Mouse (Mus musculus): ENCODE data around the gene Unc13b. TPM values are rescaled to one million over a fixed set of nuclear protein-coding genes. Genes with fewer than 3 reads are reported as not detected.

Unc13b gene
- polyA plus RNA-seq, 1 experiment from 2014 or later: 9.1 TPM

DNA sequence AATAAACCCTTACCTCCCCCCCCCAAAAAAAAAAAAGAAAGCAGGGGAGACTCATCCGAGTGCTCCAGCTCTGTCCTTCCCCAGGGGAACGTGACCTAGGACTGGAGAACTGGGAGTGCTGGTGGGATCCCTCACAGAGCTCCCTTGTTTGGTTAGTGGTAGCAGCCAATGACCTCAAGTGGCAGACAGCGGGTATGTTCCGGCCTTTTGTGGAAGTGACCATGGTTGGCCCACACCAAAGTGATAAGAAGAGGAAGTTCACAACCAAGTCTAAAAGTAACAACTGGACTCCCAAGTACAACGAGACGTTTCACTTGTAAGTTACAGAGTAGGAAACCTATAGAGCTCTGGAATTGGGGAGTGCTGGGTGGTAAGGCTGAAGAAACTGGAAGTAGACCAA lies 204.1 kb downstream of the Unc13b start:
- Histone ChIP-seq H3K4me2 (ENCODE audit: low read depth, low read length) (no peak overlapping the region), H3K9me3 (replicated peaks; ENCODE audit: control insufficient read depth, low read length) (no peaks in the 10 kb centered on the region), H3K9ac (ENCODE audit: low read length) (no peak overlapping the region), H3K27me3 (ENCODE audit: control insufficient read depth, insufficient read depth, low read length) (no peaks in the 10 kb centered on the region), H3K4me3 (ENCODE audit: low read length) (no peak overlapping the region), H3K27ac (ENCODE audit: low read length) (no peak overlapping the region), H3K4me1 (ENCODE audit: control insufficient read depth, insufficient read depth, low read length) (peaks cover 24% of the 10 kb centered on the region), H3K36me3 (ENCODE audit: control insufficient read depth, insufficient read depth) (no peaks in the 10 kb centered on the region)
- no peak for ATAC-seq (replicated peaks; ENCODE audit: extremely low read depth, insufficient read depth, low FRiP score)
- 84% methylated on average over 6 of the region's 6 CpGs for WGBS

- 51% methylated on average over 2 of the region's 2 CpGs for WGBS
- H3K36me3 ChIP-seq (ENCODE audit: control insufficient read depth, insufficient read depth): no peaks in the 10 kb centered on the region
- H3K27ac ChIP-seq (ENCODE audit: low read length): no peak overlapping the region
- no peak overlapping the region for H3K9ac ChIP-seq (ENCODE audit: low read length)
- peaks cover 6% of the 10 kb centered on the region; the same call in 1 of the 2 replicates for H3K4me1 ChIP-seq (ENCODE audit: control insufficient read depth, insufficient read depth, low read length)
- ATAC-seq (replicated peaks; ENCODE audit: extremely low read depth, insufficient read depth, low FRiP score): no peak
- H3K27me3 ChIP-seq (ENCODE audit: control insufficient read depth, insufficient read depth, low read length): no peaks in the 10 kb centered on the region
- H3K4me2 ChIP-seq (ENCODE audit: low read depth, low read length): no peak overlapping the region
- H3K4me3 ChIP-seq (ENCODE audit: low read length): no peak overlapping the region
- no peaks in the 10 kb centered on the region for H3K9me3 ChIP-seq (replicated peaks; ENCODE audit: control insufficient read depth, low read length)
Observed at GRCm38 (mm10) chr4:43266146-43266545, 207.4 kb downstream of the Unc13b start.

GRCm38 (mm10) chr4:43266623-43267322 lies 208.0 kb downstream of the Unc13b start, which contains the start of gene Atp8b5:
TSS of gene Atp8b5 (plus strand) at chr4:43267159.
- peak within 1 kb of the TSS; percentile 68 for H3K9ac ChIP-seq (ENCODE audit: low read length)
- peak within 1 kb of the TSS; percentile 52 for H3K4me3 ChIP-seq (ENCODE audit: low read length)
- no peaks in the 10 kb centered on the region for H3K27me3 ChIP-seq (ENCODE audit: control insufficient read depth, insufficient read depth, low read length)
- no peaks in the 10 kb centered on the region for H3K9me3 ChIP-seq (replicated peaks; ENCODE audit: control insufficient read depth, low read length)
- peak within 1 kb of the TSS; percentile 88 for H3K4me2 ChIP-seq (ENCODE audit: low read depth, low read length)
- WGBS: 2% methylated on average over 19 of the region's 19 CpGs
- H3K4me1 ChIP-seq (ENCODE audit: control insufficient read depth, insufficient read depth, low read length): peaks cover 6% of the 10 kb centered on the region; the same call in 1 of the 2 replicates
- no peaks in the 10 kb centered on the region for H3K36me3 ChIP-seq (ENCODE audit: control insufficient read depth, insufficient read depth)
- no peak within 1 kb of the TSS for H3K27ac ChIP-seq (ENCODE audit: low read length)
- ATAC-seq (replicated peaks; ENCODE audit: extremely low read depth, insufficient read depth, low FRiP score): peak; percentile 83

GRCm38 (mm10) chr4:43267323-43267658 lies 208.5 kb downstream of the Unc13b start:
- Histone ChIP-seq H3K4me3 (ENCODE audit: low read length) (peak overlapping the region; percentile 52), H3K9ac (ENCODE audit: low read length) (no peak overlapping the region; the same call in none of the 2 replicates), H3K4me1 (ENCODE audit: control insufficient read depth, insufficient read depth, low read length) (peaks cover 6% of the 10 kb centered on the region; the same call in 1 of the 2 replicates), H3K27me3 (ENCODE audit: control insufficient read depth, insufficient read depth, low read length) (no peaks in the 10 kb centered on the region), H3K4me2 (ENCODE audit: low read depth, low read length) (peak overlapping the region; percentile 88), H3K27ac (ENCODE audit: low read length) (no peak overlapping the region), H3K36me3 (ENCODE audit: control insufficient read depth, insufficient read depth) (no peaks in the 10 kb centered on the region), H3K9me3 (replicated peaks; ENCODE audit: control insufficient read depth, low read length) (no peaks in the 10 kb centered on the region)
- ATAC-seq (replicated peaks; ENCODE audit: extremely low read depth, insufficient read depth, low FRiP score): no peak
- 21% methylated on average over 2 of the region's 2 CpGs for WGBS

GRCm38 (mm10) chr4:43285476-43285875 lies 226.7 kb downstream of the Unc13b start:
- no peak overlapping the region for H3K9ac ChIP-seq (ENCODE audit: low read length)
- no peak overlapping the region for H3K27ac ChIP-seq (ENCODE audit: low read length)
- H3K27me3 ChIP-seq (ENCODE audit: control insufficient read depth, insufficient read depth, low read length): no peaks in the 10 kb centered on the region
- 87% methylated on average over 5 of the region's 5 CpGs for WGBS
- H3K4me2 ChIP-seq (ENCODE audit: low read depth, low read length): no peak overlapping the region
- H3K36me3 ChIP-seq (ENCODE audit: control insufficient read depth, insufficient read depth): no peaks in the 10 kb centered on the region
- H3K4me3 ChIP-seq (ENCODE audit: low read length): no peak overlapping the region
- no peak for ATAC-seq (replicated peaks; ENCODE audit: extremely low read depth, insufficient read depth, low FRiP score)
- no peaks in the 10 kb centered on the region for H3K9me3 ChIP-seq (replicated peaks; ENCODE audit: control insufficient read depth, low read length)
- no peaks in the 10 kb centered on the region for H3K4me1 ChIP-seq (ENCODE audit: control insufficient read depth, insufficient read depth, low read length)

- Histone ChIP-seq H3K9me3 (replicated peaks; ENCODE audit: control insufficient read depth, low read length) (no peaks in the 10 kb centered on the region), H3K36me3 (ENCODE audit: control insufficient read depth, insufficient read depth) (no peaks in the 10 kb centered on the region), H3K4me3 (ENCODE audit: low read length) (no peak overlapping the region), H3K27me3 (ENCODE audit: control insufficient read depth, insufficient read depth, low read length) (no peaks in the 10 kb centered on the region), H3K27ac (ENCODE audit: low read length) (no peak overlapping the region), H3K4me1 (ENCODE audit: control insufficient read depth, insufficient read depth, low read length) (no peaks in the 10 kb centered on the region), H3K9ac (ENCODE audit: low read length) (no peak overlapping the region), H3K4me2 (ENCODE audit: low read depth, low read length) (no peak overlapping the region)
- ATAC-seq (replicated peaks; ENCODE audit: extremely low read depth, insufficient read depth, low FRiP score): no peak
- WGBS: 50% methylated on average over 3 of the region's 3 CpGs
Observed at GRCm38 (mm10) chr4:43287305-43287704, 228.6 kb downstream of the Unc13b start.

DNA sequence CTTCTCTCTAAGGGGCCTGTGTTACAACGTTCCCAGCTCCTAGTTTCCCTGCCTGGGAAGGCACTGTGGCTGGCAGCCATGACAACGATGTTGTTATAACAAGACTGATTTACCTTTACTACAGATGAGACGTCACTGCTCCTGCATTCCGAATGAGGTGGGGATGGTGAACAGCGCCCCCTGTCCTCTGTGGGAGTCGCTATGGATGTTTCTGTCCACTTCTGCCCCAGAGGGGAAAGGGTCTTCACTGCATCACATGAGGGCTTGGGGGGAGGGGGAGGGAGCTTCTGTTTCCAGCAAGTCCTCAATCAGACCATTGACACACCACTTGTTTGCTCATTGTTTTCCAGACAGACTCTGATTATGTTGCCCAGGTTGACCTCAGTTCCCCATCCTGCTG lies 235.2 kb downstream of the Unc13b start:
- Histone ChIP-seq H3K36me3 (ENCODE audit: control insufficient read depth, insufficient read depth) (no peaks in the 10 kb centered on the region), H3K4me3 (ENCODE audit: low read length) (no peak overlapping the region), H3K9ac (ENCODE audit: low read length) (no peak overlapping the region), H3K4me1 (ENCODE audit: control insufficient read depth, insufficient read depth, low read length) (no peaks in the 10 kb centered on the region), H3K27ac (ENCODE audit: low read length) (no peak overlapping the region), H3K9me3 (replicated peaks; ENCODE audit: control insufficient read depth, low read length) (no peaks in the 10 kb centered on the region), H3K4me2 (ENCODE audit: low read depth, low read length) (no peak overlapping the region), H3K27me3 (ENCODE audit: control insufficient read depth, insufficient read depth, low read length) (no peaks in the 10 kb centered on the region)
- 31% methylated on average over 6 of the region's 6 CpGs for WGBS
- ATAC-seq (replicated peaks; ENCODE audit: extremely low read depth, insufficient read depth, low FRiP score): no peak

DNA sequence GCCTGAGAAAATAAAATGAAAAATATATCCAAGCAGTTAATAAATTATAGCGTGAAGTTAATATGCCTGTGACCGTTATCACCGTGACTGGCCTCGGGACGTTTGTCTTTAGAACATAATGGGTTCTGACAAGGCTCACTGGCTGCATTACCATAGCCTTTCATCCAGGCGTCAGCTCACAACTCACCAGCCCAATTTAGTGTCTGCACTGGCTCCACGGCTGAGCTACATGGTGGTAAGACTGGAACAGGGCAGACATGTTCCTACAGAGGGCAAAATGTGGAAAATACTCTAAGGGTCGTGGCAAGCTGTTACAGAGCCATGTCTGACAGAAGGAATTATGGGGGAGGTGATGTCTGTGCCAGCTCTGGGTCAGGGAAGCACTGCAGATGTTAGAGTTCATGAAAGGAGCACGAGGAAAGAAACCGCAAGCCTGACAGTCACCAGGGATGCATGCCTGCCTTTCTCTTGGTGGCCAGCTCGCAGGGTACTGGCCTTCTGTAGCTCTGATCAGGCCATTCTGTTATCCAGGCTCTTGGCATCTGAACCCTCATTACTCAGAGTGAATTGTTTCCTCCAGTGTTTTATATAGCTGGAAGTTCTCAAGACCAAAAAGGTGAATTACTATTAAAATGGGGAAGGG lies 251.1 kb downstream of the Unc13b start:
- no peak overlapping the region for H3K4me2 ChIP-seq (ENCODE audit: low read depth, low read length)
- no peaks in the 10 kb centered on the region for H3K4me1 ChIP-seq (ENCODE audit: control insufficient read depth, insufficient read depth, low read length)
- no peak overlapping the region for H3K9ac ChIP-seq (ENCODE audit: low read length)
- H3K4me3 ChIP-seq (ENCODE audit: low read length): no peak overlapping the region
- 44% methylated on average over 11 of the region's 11 CpGs for WGBS
- no peaks in the 10 kb centered on the region for H3K36me3 ChIP-seq (ENCODE audit: control insufficient read depth, insufficient read depth)
- H3K27ac ChIP-seq (ENCODE audit: low read length): no peak overlapping the region
- H3K27me3 ChIP-seq (ENCODE audit: control insufficient read depth, insufficient read depth, low read length): no peaks in the 10 kb centered on the region
- no peak for ATAC-seq (replicated peaks; ENCODE audit: extremely low read depth, insufficient read depth, low FRiP score)
- no peaks in the 10 kb centered on the region for H3K9me3 ChIP-seq (replicated peaks; ENCODE audit: control insufficient read depth, low read length)

All from heart, embryonic 16.5 days (tissue).